In the genomic region with DNA sequence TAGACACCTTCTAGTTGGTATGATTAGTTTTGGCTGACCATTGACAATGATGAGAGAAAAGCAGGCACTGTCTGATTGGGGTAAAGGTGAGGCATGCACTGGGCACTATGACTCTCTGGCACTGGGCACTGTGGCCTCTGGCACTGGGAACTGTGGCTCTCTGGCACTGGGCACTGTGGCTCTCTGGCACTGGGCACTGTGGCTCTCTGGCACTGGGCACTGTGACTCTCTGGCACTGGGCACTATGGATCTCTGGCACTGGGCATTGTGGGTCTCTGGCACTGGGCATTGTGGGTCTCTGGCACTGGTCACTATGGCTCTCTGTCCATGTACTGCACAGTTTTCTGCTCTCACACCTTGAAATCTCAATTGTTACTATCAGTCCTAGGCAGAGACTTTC, we compare ENCODE assay signal across 13 mouse cellular contexts.
DNase-seq lines count a peak whose midpoint lies in the region.
"Had no signal": no experiment of that assay in that cellular context is flagged by ENCODE, and none has a peak within 500 bp of the region (broad histone marks: within the 10 kb centered on the region; RNA-seq: fewer than 3 reads in every experiment).

No protein-coding gene starts in this region.

- peak; percentile 5 for DNase-seq in adrenal gland, postnatal 14 days
- DNase-seq in adrenal gland, adult 8-10 months = no peak
- DNase-seq in cerebellum, postnatal 25 days = peak; percentile 5 to 18
- no peak for DNase-seq in cerebellum, adult 9-10 months
- peak; percentile 5 for DNase-seq in left cerebral cortex, postnatal 4 days
- no peak for DNase-seq in left cerebral cortex, postnatal 14 days (ENCODE audit: low spot score in 2 of 2)
- peak; percentile 24 to 28 for DNase-seq in right cerebral cortex, postnatal 10 days (ENCODE audit: low spot score in 2 of 2)
- DNase-seq in right cerebral cortex, postnatal 25 days = no peak
- DNase-seq: adrenal gland, postnatal 25 days; cerebellum, adult 18-20 months; forebrain, postnatal 0 days; gastrocnemius, postnatal 14 days; heart, postnatal 14 days had no signal

- intact Hi-C loops in left cerebral cortex, postnatal 4 days (cut with DNase I) = no loop called here
- intact Hi-C loops in left cerebral cortex, postnatal 14 days (cut with DNase I) = no loop called here

Comparison
In these comparisons a context has a peak if more than half of its experiments do, and no peak if none do; other contexts are left out.
1. DNase-seq: peak in adrenal gland, postnatal 14 days (single experiment), cerebellum, postnatal 25 days (2 of 2), left cerebral cortex, postnatal 4 days (single experiment) and right cerebral cortex, postnatal 10 days (2 of 2); none in adrenal gland, adult 8-10 months (single experiment), cerebellum, adult 9-10 months (single experiment), left cerebral cortex, postnatal 14 days (0 of 2) and right cerebral cortex, postnatal 25 days (single experiment).